Mouse (Mus musculus): ENCODE data around the gene Rnase2b.
"Not testable (repeated sequence)": the region's sequence is repeated elsewhere in the genome, so short reads cannot be mapped to it uniquely, and the experiment has no call there.

Rnase2b gene

DNA sequence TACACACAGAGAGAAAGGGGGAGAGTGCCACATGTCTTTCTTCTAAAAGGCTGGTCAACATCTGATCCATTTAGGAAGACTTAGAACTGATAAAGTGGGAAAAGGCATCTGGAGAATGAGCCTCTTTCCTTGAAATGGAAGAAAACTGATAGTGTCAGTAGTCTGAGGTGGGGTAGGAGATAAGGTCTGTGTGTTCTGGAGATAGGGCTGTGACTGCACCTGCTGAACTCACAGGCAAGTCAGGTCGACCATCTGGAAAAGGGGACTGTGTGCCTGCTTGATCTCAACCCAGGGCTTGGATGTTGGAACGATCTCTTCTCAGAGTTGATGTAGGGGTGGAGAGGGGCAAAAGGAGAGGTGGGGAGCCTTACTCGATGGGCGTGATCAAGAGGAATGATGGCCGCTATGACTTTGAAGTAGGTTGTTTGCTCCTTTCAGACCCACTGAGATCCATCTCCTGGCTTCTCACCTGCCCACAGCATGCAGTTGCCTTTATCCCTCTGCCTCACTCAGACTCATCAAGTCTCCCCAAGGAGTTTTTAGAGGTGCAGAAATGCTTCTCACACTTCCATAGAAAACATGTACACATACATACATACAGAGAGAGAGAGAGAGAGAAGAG, 9.7 kb upstream of the Rnase2b start:
- no peak for DNase-seq (ENCODE audit: low spot score in 2 of 2)

DNA sequence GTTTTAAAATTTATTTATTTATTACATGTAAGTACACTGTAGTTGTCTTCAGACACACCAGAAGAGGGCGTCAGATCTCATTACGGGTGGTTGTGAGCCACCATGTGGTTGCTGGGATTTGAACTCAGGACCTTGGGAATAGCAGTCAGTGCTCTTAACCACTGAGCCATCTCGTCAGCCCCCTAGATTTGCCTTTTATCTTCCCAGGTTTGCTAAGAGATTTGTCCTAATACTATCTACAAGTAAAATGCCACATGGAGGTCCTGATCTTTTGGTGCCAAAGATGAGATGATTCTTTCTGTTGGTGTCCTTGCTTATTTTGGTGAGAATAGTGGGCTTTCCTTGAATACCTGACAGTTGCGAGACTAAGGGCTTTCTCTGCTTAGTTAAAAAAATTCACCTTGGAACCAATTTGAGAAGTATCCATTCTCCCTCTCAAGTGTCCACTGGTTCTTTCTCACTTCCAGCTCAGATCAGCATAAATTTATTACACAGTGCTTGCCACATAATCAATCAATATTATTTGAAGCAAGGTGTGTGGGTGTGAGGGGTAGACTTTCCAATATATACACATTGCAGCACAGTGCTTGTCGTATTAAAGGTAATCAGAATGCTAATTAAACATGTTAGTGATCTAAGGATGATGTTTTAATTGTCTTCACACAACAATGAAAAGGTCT, 5.9 kb upstream of the Rnase2b start:
- DNase-seq (ENCODE audit: low spot score in 2 of 2) = no peak

DNA sequence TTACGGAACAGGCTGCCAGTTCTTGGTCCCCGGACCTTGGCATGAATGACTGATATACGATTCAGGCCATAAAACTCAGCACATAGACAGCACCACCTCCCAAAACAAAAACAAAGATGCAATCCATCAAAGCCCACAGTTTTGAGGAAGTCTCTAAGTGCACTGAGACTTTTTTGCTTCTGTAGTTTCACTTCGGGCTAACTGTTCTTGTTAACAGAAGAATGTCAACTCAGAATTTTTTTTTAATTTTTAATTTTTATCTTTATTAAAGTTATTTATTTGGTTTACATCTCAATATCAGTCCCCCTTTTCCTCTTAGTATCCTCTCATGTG, 5.4 kb upstream of the Rnase2b start:
- no peak for DNase-seq (ENCODE audit: low spot score in 2 of 2)

DNA sequence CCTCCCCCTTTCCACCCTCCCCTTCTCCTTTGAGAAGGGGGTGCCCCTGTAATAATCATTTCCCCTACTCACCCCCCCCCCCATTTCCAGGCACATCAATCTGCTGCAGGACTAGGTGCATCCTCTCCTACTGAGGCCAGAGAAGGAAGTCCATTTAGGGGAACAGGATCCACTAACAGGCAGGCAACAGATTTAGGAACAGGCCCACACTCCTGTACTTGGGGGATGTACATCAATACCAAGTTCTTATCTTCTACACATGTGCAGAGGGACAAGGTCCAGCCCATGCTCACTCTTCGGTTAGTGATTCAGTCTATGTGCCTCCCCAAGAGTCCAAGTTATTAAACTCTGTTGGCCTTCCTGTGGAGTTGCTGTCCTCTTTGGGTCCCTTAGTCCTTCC, 5.0 kb upstream of the Rnase2b start:
- no peak for DNase-seq (ENCODE audit: low spot score in 2 of 2)

DNA sequence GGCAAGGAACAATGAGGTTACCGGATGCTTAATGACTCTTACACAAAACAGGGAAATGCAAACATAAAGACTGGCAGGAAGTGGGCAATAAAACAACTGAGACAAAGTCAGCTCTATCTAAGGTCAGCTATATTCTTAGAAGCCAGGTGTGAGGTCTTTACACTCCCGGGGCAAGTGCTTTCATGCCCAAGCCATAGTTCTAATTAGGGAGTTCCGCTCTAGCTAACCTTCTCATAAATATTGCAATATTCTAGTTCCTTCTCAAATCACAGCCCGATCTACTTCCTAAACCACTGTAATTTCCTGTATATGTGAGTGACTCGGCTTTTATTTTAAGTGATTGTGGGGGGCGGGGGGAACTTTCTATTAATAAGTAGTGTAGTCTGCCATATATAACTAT, 1.3 kb downstream of the Rnase2b start:
- not testable (repeated sequence) for DNase-seq (ENCODE audit: low spot score in 2 of 2)

DNA sequence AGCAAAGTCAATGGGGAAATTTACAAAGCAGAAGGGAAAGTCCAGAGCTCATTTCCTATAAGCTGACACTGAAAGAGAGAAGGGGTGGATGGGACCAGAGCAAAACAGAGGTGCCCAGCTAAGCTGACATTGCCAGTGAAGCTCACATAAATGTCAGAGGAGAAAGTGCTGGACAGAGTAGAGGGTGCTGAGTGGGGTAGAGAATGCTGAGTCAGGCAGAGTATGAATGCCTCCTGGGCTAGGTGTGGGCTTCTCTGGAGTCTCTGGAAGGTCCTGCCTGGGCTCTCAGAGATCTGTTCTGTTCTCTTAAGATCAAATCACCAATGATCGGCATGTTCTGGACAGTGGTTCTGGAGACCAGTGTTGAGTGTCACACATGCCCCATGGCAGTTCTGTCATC, 3.4 kb downstream of the Rnase2b start:
- no peak for DNase-seq (ENCODE audit: low spot score in 2 of 2)

DNA sequence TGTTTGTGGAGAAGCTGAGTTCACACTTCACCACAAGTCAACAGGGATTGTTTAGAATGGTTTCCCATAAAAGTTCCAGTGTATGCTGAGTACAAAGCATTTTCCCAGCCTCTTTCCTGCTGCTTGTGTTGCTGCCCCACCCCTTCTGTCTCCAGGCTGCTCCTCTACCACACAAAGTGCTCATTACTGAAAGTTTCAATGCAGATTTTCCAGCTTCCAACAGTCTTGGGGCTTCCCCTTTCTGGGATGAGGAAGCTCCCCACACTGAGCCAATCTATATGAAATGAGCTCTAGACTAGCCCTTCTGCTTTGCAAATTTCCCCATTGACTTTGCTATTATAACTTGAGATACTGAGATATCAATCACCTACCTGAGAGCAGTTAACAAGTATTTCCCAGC, 4.0 kb downstream of the Rnase2b start:
- DNase-seq (ENCODE audit: low spot score in 2 of 2) = no peak

DNA sequence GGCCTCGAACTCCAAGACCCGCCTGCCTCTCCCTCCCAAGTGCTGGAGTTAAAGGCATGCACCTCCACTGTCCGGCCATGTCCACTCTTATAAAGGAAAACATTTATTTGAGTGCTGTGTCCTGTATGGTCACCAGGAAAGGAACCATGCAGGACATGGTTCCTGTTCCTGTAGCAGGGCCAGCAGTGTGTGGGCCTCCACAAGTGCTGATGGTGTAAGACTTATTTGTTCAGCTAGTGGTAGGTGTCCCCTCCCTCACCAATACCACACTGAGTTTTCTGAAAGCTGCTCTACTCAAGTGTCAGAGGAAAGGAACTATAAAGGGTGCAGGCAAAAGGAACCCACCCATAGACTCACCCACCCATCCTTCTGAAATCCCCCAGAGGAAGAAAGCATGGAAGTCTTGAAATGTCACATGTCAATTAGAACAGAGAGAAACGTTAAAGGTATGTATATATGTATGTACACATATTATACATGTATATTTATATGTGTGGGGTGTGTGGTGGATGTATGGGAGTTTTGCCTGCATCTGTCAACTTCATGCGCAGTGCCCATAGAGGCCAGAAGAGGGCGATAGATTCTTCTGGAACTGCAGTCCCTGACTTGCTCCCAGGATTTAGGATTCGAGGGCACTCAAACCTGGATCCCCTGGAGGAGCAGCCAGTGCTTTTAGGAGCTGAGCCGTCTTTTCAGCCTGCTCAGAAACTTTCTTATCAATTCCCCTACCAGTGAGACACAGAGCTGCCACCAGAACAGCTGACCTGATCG, 10.2 kb downstream of the Rnase2b start:
- not testable (repeated sequence) for DNase-seq (ENCODE audit: low spot score in 2 of 2)

DNA sequence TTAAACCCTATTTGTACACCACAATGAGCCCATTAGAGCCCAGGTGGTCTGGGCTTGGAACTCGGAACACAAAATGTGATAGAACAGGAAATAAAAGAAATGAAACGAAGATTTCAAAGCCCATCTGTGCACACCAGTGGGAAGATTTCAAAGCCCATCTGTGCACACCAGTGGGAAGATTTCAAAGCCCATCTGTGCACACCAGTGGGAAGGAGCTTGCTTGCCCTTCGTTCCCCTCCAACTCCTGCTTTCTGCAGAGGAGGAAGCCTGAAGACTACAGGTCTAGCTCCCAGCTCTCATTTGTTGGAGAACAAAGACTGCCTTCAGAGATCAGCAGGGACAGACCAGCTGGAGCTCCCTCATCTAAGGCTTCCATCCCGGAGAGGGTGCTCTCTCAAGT, 10.9 kb downstream of the Rnase2b start:
- DNase-seq (ENCODE audit: low spot score in 2 of 2) = not testable (repeated sequence)

DNA sequence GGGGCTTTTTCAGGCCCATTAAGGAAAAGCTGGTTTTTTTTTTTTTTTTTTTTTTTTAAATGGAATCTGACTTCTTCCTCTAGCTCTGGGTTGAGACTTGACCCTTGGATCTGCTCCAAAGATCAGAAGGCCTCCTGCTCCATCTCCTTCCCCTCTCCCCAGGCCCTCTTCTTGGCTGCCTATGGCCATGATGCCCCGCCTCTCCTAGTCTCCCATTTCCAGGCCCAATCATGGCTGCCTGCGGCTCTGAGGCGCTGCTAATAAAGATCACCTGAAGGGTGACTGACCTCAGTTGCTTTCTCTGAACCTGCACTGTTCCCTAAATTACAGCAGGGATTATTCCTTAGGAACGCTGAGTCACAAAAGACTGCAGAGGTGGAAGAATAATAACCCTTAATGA, 11.8 kb downstream of the Rnase2b start:
- DNase-seq (ENCODE audit: low spot score in 2 of 2) = no peak

DNA sequence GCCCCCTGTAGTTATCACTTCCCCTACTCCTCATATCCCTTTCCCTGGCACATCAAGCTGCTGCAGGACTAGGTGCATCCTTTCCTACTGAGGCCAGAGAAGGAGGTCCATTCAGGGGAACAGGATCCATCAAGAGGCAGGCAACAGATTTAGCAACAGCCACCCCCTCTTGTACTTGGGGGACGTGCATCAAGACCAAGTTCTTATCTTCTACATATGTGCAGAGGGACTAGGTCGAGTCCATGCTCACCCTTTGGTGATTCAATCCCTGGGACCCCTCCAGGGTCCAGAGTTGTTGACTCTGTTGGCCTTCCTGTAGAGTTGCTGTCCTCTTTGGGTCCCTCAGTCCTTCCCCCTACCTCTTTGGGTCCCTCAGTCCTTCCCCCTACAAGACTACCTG, 19.0 kb downstream of the Rnase2b start:
- DNase-seq (ENCODE audit: low spot score in 2 of 2) = not testable (repeated sequence)

DNA sequence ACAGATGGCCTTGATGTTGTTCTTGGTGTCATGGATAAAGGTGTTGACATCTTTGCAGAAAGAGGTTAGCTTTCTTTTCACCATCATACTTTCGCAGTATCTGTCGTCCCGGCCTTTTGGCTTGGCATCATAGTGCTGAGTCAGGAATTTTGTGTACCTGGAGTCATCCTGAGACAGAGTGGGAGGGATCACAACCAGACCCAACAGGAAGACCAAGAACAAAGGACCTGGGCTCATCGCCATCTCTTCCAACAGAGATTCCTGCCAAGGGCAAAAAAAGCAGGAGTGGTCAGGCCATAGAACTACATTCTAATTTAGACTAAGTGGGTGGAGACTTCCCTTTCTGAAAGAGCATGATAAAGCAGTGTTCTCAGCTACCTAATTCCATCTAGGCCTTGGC, 33.6 kb downstream of the Rnase2b start:
- DNase-seq (ENCODE audit: low spot score in 2 of 2) = no peak

DNA sequence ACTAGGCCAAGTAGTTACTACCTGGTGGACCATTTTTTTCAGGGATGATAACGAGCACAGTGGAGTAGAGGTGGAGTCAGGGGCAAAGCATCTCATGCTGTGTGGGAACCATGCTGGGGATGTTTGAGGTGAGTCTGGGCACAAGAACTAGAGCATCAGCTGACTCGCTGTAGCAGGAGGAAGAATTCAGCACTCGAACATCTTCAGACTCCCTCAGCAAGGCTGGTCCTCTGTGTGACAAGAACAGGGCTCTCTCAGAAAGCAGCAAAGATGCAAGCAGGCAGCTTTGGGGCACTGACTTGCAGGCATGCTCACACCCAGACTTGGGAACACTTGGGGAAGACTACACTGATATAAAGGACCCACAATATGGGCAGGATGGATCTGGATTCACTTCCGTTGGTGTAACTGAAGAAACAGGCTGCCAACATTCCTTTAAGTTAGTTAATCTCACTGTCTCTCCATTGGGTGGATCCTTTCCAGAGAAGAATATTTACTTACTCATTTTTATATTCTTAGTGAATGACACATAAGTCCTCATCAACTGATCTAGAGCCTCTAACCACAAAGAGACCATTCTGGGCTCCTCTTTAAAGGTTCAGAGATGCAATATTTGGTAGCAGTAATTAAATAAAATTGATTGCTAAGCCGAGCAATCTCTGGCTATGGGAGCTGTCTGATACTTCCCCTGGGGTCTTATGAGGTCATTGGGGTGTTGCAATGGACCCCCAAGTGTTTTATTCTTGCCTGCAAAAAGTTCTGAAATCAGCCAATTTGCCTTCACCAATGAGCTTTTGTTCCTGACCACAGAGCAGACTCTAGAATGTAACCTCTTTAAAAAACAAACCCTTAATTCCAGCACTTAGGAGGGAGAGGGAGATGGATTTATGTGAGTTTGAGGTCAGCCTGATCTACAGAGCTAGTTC, 37.3 kb downstream of the Rnase2b start, which contains the start of gene Ang2:
Ang2 (minus strand) TSS at position 51 of the 926 bp plus-strand sequence.
- DNase-seq (ENCODE audit: low spot score in 2 of 2) = no peak

DNA sequence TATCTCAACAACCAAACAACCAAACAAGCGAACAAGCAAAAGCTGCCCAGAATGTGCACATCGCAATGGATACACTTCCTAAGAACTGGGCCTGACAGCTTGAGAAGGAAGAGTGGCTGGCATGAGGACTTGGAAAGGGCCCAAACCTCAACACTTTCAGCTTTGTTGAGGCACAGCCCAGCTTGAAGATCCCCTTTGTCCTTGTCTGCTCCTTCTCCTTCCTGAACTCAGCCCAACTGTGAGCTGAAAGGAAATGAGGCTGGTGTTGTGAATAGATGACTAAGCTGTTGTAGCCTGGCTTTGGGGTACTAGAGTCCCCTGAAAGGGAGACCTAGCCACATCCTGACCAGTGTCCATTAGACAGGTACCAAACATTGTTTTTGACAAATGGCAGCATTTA, 38.0 kb downstream of the Rnase2b start:
- DNase-seq (ENCODE audit: low spot score in 2 of 2) = no peak

DNA sequence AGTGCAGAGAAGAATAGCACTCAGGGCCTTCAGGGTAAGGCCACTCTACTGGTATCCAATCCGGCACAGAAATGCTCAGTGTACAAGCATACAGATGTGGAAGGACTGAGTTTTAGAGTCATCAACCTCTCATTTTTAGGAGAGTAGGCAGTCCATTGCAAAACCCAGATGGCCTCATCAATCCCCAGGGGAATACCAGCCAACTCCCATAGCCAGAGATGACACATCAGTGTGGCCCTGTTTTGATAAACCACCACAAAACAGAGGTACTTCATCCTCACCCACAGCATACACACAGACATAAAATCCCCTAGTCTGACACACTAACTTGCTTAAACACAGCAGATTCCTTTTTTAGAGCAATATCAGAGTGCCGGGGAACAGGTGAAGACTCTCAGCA, 38.4 kb downstream of the Rnase2b start:
- no peak for DNase-seq (ENCODE audit: low spot score in 2 of 2)

DNA sequence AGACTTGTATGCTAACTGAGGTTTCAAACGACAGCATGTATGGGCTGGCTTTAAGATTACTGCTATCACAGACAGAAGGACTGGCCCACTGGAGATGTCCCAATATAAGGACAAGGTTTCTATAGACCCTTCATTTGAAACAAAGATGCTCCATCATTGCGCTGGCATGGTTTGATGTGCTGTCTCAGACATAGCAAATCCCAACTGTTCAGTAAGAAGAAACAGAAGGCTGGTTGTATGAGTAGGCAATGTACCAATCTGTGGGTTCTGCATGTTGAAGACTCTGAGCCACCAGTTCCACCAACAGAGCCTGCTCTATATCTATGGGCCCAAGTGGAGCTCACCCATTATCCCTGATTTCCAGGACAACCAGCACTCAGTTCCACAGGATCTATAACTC, 41.1 kb downstream of the Rnase2b start, which contains the start of gene Ear14:
Ear14 (plus strand) TSS at position 277 of the 400 bp plus-strand sequence.
- DNase-seq (ENCODE audit: low spot score in 2 of 2) = no peak
